13 mouse cellular contexts compared by ENCODE assay signal in genomic region chr19:28768218-28768617, GRCm38 (mm10).
DNase-seq lines count a peak whose midpoint lies in the region; ATAC-seq and TF ChIP-seq lines count a peak whose summit lies in the region.
"Had no signal": no experiment of that assay in that cellular context is flagged by ENCODE, and none has a peak within 500 bp of the region (broad histone marks: within the 10 kb centered on the region; RNA-seq: fewer than 3 reads in every experiment).

No protein-coding gene starts in this region.

- H3K36me3 ChIP-seq in intestine, postnatal 0 days (ENCODE audit: control insufficient read depth, insufficient read depth) = no peaks in the 10 kb centered on the region
- H3K36me3 ChIP-seq in intestine, embryonic 16.5 days (ENCODE audit: control insufficient read depth, insufficient read depth, low read length) = no peaks in the 10 kb centered on the region
- no peaks in the 10 kb centered on the region for H3K36me3 ChIP-seq in midbrain, embryonic 16.5 days (ENCODE audit: control insufficient read depth, insufficient read depth, low read length)
- H3K36me3 ChIP-seq in midbrain, embryonic 11.5 days (ENCODE audit: control insufficient read depth, insufficient read depth, low read length) = no peaks in the 10 kb centered on the region
- H3K36me3 ChIP-seq in splenic B cell, adult 2 months (ENCODE audit: control insufficient read depth, insufficient read depth, low read length, poor library complexity, severe bottlenecking) = no peaks in the 10 kb centered on the region
- H3K36me3 ChIP-seq: intestine, embryonic 15.5 days had no signal

- no peak overlapping the region for H3K9ac ChIP-seq in intestine, postnatal 0 days (ENCODE audit: low read depth, low read length)
- no peak overlapping the region for H3K9ac ChIP-seq in intestine, embryonic 16.5 days (ENCODE audit: low read depth, low read length)
- H3K9ac ChIP-seq in midbrain, embryonic 16.5 days (ENCODE audit: low read depth, low read length) = no peak overlapping the region
- H3K9ac ChIP-seq in midbrain, embryonic 11.5 days (ENCODE audit: low read length) = no peak overlapping the region
- H3K9ac ChIP-seq: intestine, embryonic 15.5 days had no signal

- ATAC-seq in intestine, postnatal 0 days = no peak
- ATAC-seq in intestine, embryonic 16.5 days = no peak
- ATAC-seq in midbrain, embryonic 16.5 days = peak; percentile 85
- no peak for ATAC-seq in midbrain, embryonic 11.5 days (ENCODE audit: low FRiP score)
- ATAC-seq: intestine, embryonic 15.5 days had no signal

- H3K4me3 ChIP-seq in intestine, postnatal 0 days (ENCODE audit: low read depth, low read length) = no peak overlapping the region
- no peak overlapping the region for H3K4me3 ChIP-seq in intestine, embryonic 16.5 days (ENCODE audit: low read length)
- H3K4me3 ChIP-seq in midbrain, embryonic 16.5 days (ENCODE audit: low read depth, low read length) = no peak overlapping the region
- no peak overlapping the region for H3K4me3 ChIP-seq in midbrain, embryonic 11.5 days (ENCODE audit: low read depth, low read length)
- H3K4me3 ChIP-seq: intestine, embryonic 15.5 days had no signal

- intact Hi-C loops in heart, postnatal 14 days (cut with DNase I) = loop anchor here (10.0 kb wide), 1 partner anchor 1323 kb away; no protein-coding TSS in a partner anchor

- no peaks in the 10 kb centered on the region for H3K27me3 ChIP-seq in intestine, postnatal 0 days (replicated peaks; ENCODE audit: control insufficient read depth, insufficient read depth, low read length)
- H3K27me3 ChIP-seq in intestine, embryonic 16.5 days (replicated peaks; ENCODE audit: control insufficient read depth, insufficient read depth, low read length) = no peaks in the 10 kb centered on the region
- no peaks in the 10 kb centered on the region for H3K27me3 ChIP-seq in midbrain, embryonic 16.5 days (ENCODE audit: control insufficient read depth, insufficient read depth, low read depth, low read length)
- no peaks in the 10 kb centered on the region for H3K27me3 ChIP-seq in midbrain, embryonic 11.5 days (ENCODE audit: control insufficient read depth, insufficient read depth, low read length)
- H3K27me3 ChIP-seq in splenic B cell, adult 2 months (ENCODE audit: control insufficient read depth, insufficient read depth, low read length, poor library complexity, severe bottlenecking) = no peaks in the 10 kb centered on the region
- H3K27me3 ChIP-seq: intestine, embryonic 15.5 days had no signal

- peak; percentile 68 for TF ChIP-seq CTCF in intestine, postnatal 0 days (IDR thresholded peaks at IDR 0.05; ENCODE audit: low read depth)

- no peak overlapping the region for H3K27ac ChIP-seq in intestine, postnatal 0 days (ENCODE audit: low read depth, low read length)
- no peak overlapping the region for H3K27ac ChIP-seq in intestine, embryonic 16.5 days (ENCODE audit: low read length)
- H3K27ac ChIP-seq in midbrain, embryonic 16.5 days (ENCODE audit: low read length) = no peak overlapping the region
- no peak overlapping the region for H3K27ac ChIP-seq in midbrain, embryonic 11.5 days (ENCODE audit: low read depth, low read length)
- H3K27ac ChIP-seq: intestine, embryonic 15.5 days had no signal

- WGBS in intestine, postnatal 0 days = 43% methylated on average over 5 of the region's 5 CpGs
- 32% methylated on average over 5 of the region's 5 CpGs for WGBS in intestine, embryonic 16.5 days
- 38% methylated on average over 5 of the region's 5 CpGs for WGBS in midbrain, embryonic 16.5 days
- WGBS in midbrain, embryonic 11.5 days = 47% methylated on average over 5 of the region's 5 CpGs

- no peak for DNase-seq in midbrain, embryonic 11.5 days (ENCODE audit: low spot score, missing footprints)
- DNase-seq in embryo, embryonic 9.5 days (ENCODE audit: extremely low spot score) = peak; percentile 10
- DNase-seq in splenic B cell, adult 2 months (ENCODE audit: low read depth, low spot score) = peak; percentile 23
- DNase-seq in heart, postnatal 14 days = no peak
- DNase-seq in adrenal gland, postnatal 4 days (ENCODE audit: low spot score in 2 of 2) = no peak
- DNase-seq: adrenal gland, adult 8-10 months; cerebellum, postnatal 36 days; layer of hippocampus, postnatal 36 days; lung, adult 2 months had no signal

- H3K4me2 ChIP-seq in intestine, postnatal 0 days (replicated peaks; ENCODE audit: low read depth) = no peak overlapping the region
- H3K4me2 ChIP-seq in intestine, embryonic 16.5 days (ENCODE audit: low read depth, low read length) = no peak overlapping the region
- H3K4me2 ChIP-seq in midbrain, embryonic 16.5 days (ENCODE audit: low read length) = no peak overlapping the region
- no peak overlapping the region for H3K4me2 ChIP-seq in midbrain, embryonic 11.5 days
- H3K4me2 ChIP-seq: intestine, embryonic 15.5 days had no signal

- H3K9me3 ChIP-seq in intestine, postnatal 0 days (ENCODE audit: control insufficient read depth) = no peaks in the 10 kb centered on the region
- H3K9me3 ChIP-seq in intestine, embryonic 16.5 days (ENCODE audit: control insufficient read depth, low read length) = no peaks in the 10 kb centered on the region
- no peaks in the 10 kb centered on the region for H3K9me3 ChIP-seq in midbrain, embryonic 16.5 days (replicated peaks; ENCODE audit: control insufficient read depth, low read length, poor library complexity, severe bottlenecking)
- H3K9me3 ChIP-seq in midbrain, embryonic 11.5 days (ENCODE audit: control insufficient read depth, low read length) = no peaks in the 10 kb centered on the region
- H3K9me3 ChIP-seq: intestine, embryonic 15.5 days had no signal

- H3K4me1 ChIP-seq in intestine, postnatal 0 days (replicated peaks; ENCODE audit: control insufficient read depth, insufficient read depth, low read length) = no peaks in the 10 kb centered on the region
- H3K4me1 ChIP-seq in intestine, embryonic 16.5 days (ENCODE audit: control insufficient read depth, insufficient read depth, low read length) = 0 out of 2 replicates have a peak, but pooled peaks cover 2% of the 10 kb centered on the region
- H3K4me1 ChIP-seq in midbrain, embryonic 16.5 days (ENCODE audit: control insufficient read depth, insufficient read depth, low read length) = no peaks in the 10 kb centered on the region
- no peaks in the 10 kb centered on the region for H3K4me1 ChIP-seq in midbrain, embryonic 11.5 days (ENCODE audit: control insufficient read depth, insufficient read depth, low read length)
- H3K4me1 ChIP-seq: intestine, embryonic 15.5 days had no signal

Comparison
In these comparisons a context has a peak if more than half of its experiments do, and no peak if none do; other contexts are left out.
1. DNase-seq: peak in embryo, embryonic 9.5 days (single experiment) and splenic B cell, adult 2 months (single experiment); none in midbrain, embryonic 11.5 days (single experiment), heart, postnatal 14 days (0 of 2) and adrenal gland, postnatal 4 days (0 of 2).